Mouse (Mus musculus) adrenal gland, adult 8-10 months (tissue): ENCODE results near the gene Tomm40l. TPM values are rescaled to one million over a fixed set of nuclear protein-coding genes. Genes with fewer than 3 reads are reported as not detected.

Source experiments
- DNase-seq: peaks from one replicate; pipeline ENCODE4 v3.0.0; 2022
- total RNA-seq, 4 experiments: library from RNA; stranded (reverse); gene quantifications; 2 replicates each; pipeline ENCODE4 v1.2.4; 2022

Gene Tomm40l
- 10 to 100 TPM; 39.1 to 49.2 (median 46.0) TPM for total RNA-seq

GRCm38 (mm10) chr1:171222238-171223155 lies at the start of gene Tomm40l:
Gene Tomm40l, minus strand, starts transcription at chr1:171222514.
- DNase-seq, result peak; percentile 99

GRCm38 (mm10) chr1:171272086-171272485 lies 49.8 kb upstream of the Tomm40l start:
- DNase-seq, result no peak

- DNase-seq, result no peak
Measured at GRCm38 (mm10) chr1:171271622-171272021, 49.3 kb upstream of the Tomm40l start.

- DNase-seq, result no peak
Measured at GRCm38 (mm10) chr1:171271196-171271595, 48.9 kb upstream of the Tomm40l start.

GRCm38 (mm10) chr1:171270573-171270900 lies 48.2 kb upstream of the Tomm40l start:
- DNase-seq, result no peak

GRCm38 (mm10) chr1:171269848-171270572 lies 47.7 kb upstream of the Tomm40l start, which contains the start of gene B4galt3:
Gene B4galt3, plus strand, starts transcription at chr1:171270328.
- DNase-seq, result peak; percentile 93

- DNase-seq, result no peak
Measured at GRCm38 (mm10) chr1:171268341-171268740, 46.0 kb upstream of the Tomm40l start.

- DNase-seq, result no peak
Measured at GRCm38 (mm10) chr1:171265971-171266744, 43.8 kb upstream of the Tomm40l start.

GRCm38 (mm10) chr1:171263666-171264461 lies 41.5 kb upstream of the Tomm40l start:
- no peak for DNase-seq

GRCm38 (mm10) chr1:171263185-171263611 lies 40.9 kb upstream of the Tomm40l start:
- DNase-seq, result no peak

GRCm38 (mm10) chr1:171262594-171263130 lies 40.3 kb upstream of the Tomm40l start:
- no peak for DNase-seq

- DNase-seq, result no peak
Measured at GRCm38 (mm10) chr1:171260316-171260715, 38.0 kb upstream of the Tomm40l start.

GRCm38 (mm10) chr1:171258921-171259320 lies 36.6 kb upstream of the Tomm40l start:
- no peak for DNase-seq

- DNase-seq, result no peak
Measured at GRCm38 (mm10) chr1:171257781-171258180, 35.5 kb upstream of the Tomm40l start.

GRCm38 (mm10) chr1:171256937-171257548 lies 34.7 kb upstream of the Tomm40l start:
- DNase-seq, result no peak

GRCm38 (mm10) chr1:171256095-171256818 lies 33.9 kb upstream of the Tomm40l start:
- DNase-seq, result peak; percentile 72

- no peak for DNase-seq
Measured at GRCm38 (mm10) chr1:171252415-171252814, 30.1 kb upstream of the Tomm40l start.

- no peak for DNase-seq
Measured at GRCm38 (mm10) chr1:171251594-171252324, 29.4 kb upstream of the Tomm40l start.
